Mouse (Mus musculus) CH12.LX (cell line): ENCODE measurements at regions not wholly inside any gene's neighbourhood (a gene's known extent, or its start where the extent isn't known, plus 50 kb on each side); places are given as distances from the start of the nearest gene placed in this dataset.

ENCODE experiments used
- CTCF ChIP-seq, 2 experiments: IDR thresholded peaks in 1 of 2; conservative IDR thresholded peaks in 1 of 2; 2 replicates each; pipeline ENCODE4 v1.5.1; 2011 to 2012; ENCODE audit warnings: low read depth in 2 of 2, low read length in 2 of 2, improper control_type of control experiment in 1 of 2, inconsistent platforms in 1 of 2, mild to moderate bottlenecking in 1 of 2, moderate library complexity in 1 of 2
- EP300 ChIP-seq: IDR thresholded peaks from 2 replicates; pipeline ENCODE4 v1.6.1; 2011; ENCODE audit warnings: low read length, improper control_type of control experiment
- POLR2A ChIP-seq: IDR thresholded peaks from 2 replicates; pipeline ENCODE4 v1.6.1; 2011; ENCODE audit warnings: low read depth, mild to moderate bottlenecking, improper control_type of control experiment, low read length

DNA sequence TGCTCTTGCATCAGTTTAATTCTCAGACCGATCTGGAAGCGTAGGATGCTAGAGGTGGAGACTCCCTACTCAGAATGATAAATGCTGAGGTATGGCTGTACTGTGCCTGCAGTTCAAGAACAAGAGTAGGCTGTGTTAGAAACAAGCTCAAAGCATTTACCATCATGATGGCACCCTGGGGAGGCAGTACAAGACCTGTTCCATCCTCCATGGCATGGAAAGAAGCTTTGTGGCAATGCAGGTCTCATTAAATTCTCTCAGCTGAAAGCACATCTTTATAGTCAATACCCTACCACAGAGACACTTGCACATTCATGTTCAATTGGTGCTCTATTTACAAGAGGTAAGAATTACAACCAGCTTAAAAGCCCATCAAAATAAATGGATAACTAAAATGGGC lies 209.5 kb downstream of the Tbl1xr1 start:
- TF ChIP-seq CTCF (conservative IDR thresholded peaks at IDR 0.05 in 1 of 2, IDR thresholded peaks at IDR 0.05 in 1 of 2; ENCODE audit: low read depth in 2 of 2, low read length in 2 of 2) (no peak), POLR2A (no peak), EP300 (no peak)
